Mouse (Mus musculus) megakaryocyte-erythroid progenitor cell, adult 5-6 weeks (primary cell): ENCODE data around the gene C1qtnf7. TPM values are rescaled to one million over a fixed set of nuclear protein-coding genes. Genes with fewer than 3 reads are reported as not detected.

Source experiments
- total RNA-seq, 2 experiments: library from RNA; stranded (forward) in 1 of 2; stranded (reverse) in 1 of 2; fragments of 200-1000, 215-1000 nt in 1 of 2; fragments of >200 nt in 1 of 2; fragmentation: Nextera tagmentation in 1 of 2; gene quantifications; 2 replicates each; pipeline ENCODE4 v1.2.3; 2014 to 2017

Gene C1qtnf7
- total RNA-seq, 2 experiments from 2014 or later: not detected

Other genes with a start within 250 kb of the C1qtnf7 start
- gene Cc2d2a, start 146.8 kb downstream of the C1qtnf7 start, total RNA-seq (2014; fragmentation: Nextera tagmentation): not detected in 2 replicates
- gene Cc2d2a, start 146.8 kb downstream of the C1qtnf7 start, total RNA-seq (2017): 0.33 and 0.50 TPM in 2 replicates